Mouse (Mus musculus) hindlimb bud, embryonic 11.5 days (tissue): ENCODE data around the gene Ednrb.

Experiments used
- DNase-seq: peaks from one replicate; pipeline ENCODE4 v3.0.0-alpha.2; 2012; ENCODE audit warnings: low read depth, low spot score; ENCODE audit errors: extremely low spot score

Ednrb gene

DNA sequence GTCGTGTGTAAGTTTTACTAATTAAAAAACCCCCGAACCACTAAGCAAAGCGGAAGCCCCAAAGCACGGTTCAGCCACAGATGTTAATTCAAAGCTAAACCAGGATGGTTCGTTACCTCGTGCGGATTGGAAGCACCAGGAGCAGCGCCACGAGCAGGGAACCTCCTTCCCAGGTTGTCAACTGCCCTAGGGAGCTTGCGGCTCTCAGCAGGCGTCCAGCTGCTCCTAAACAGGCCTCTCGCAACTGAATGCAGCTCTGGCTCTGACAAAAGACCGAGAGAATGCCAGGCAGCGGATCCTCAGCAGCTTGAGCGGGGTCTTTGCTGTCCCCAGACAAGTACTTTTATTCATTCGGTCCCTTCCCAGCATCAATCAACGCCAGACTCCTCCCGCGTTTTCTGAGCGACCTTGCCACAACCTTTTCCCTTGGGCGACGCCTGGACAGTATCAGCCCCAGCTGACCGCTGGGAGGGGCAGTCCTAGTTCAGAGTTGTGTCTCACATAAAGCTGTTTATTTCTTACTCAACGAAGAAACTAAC is at the start of gene Ednrb:
TSS of gene Ednrb (minus strand) at position 392 of the 539 bp plus-strand sequence.
- no peak for DNase-seq

- DNase-seq: no peak
Measured at GRCm38 (mm10) chr14:103892411-103892938, 48.3 kb upstream of the Ednrb start.

- no peak for DNase-seq
Measured at GRCm38 (mm10) chr14:103890761-103891160, 46.6 kb upstream of the Ednrb start.

GRCm38 (mm10) chr14:103884892-103885575 is 40.8 kb upstream of the Ednrb start:
- DNase-seq: no peak

DNA sequence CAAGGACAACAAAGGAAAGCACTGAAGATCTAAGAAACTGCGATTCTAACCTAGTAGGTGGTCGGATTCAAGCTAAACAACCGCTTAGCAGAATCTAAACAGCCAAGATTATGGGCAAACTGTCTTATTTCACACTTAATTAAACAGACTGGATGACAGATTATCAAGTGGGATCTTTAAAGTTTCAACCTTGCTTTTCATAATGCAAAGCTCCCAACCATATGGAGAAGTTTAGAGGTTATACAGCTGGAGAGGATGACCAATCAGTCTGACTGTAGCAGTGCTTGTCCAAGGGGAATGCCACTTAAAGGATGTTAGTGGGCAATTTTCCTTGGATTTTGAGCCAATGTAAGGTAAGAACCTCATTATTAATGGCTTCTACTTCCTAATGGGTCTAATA is 38.7 kb upstream of the Ednrb start:
- DNase-seq: no peak

DNA sequence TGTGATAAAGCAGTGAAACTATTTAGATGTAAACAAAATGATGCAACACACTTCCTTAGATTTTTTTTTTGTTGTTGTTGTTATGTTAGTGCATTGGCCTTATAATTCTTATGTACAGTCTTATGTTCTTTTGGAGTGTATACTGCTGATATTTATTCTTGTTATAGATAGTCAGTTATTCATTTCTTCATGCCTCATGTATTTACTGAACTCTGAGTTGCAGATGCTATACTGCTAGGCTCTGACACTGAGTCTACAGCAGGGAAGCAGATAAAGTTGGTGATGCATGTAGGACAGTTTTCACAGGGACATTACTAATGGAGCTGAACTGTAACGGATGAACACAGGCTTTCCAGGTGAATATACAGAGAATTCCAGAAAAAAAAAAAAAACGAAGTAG is 32.9 kb upstream of the Ednrb start:
- DNase-seq: no peak

GRCm38 (mm10) chr14:103876598-103876997 is 32.4 kb upstream of the Ednrb start:
- DNase-seq: no peak

- no peak for DNase-seq
Measured at GRCm38 (mm10) chr14:103866636-103867035, 22.4 kb upstream of the Ednrb start.

- no peak for DNase-seq
Measured at GRCm38 (mm10) chr14:103865226-103865625, 21.0 kb upstream of the Ednrb start.

- no peak for DNase-seq
Measured at GRCm38 (mm10) chr14:103850071-103850845, 6.1 kb upstream of the Ednrb start.

DNA sequence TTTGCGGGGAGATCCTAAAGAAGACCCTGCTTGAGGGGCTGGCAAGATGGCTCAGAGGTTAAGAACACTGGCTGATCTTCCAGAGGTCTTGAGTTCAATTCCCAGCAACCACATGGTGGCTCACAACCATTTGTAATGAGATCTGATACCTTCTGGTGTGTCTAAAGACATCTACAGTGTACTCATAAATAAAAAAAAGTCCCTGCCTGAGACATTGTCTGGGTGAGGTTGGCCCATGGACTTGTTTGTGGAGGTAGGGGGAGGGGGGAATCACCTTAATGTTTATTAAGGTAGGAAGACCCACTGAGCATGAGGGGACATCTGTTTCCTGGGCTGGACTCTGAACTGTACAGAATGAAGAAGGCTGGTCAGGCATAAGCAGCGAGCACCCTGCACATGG is 1.5 kb upstream of the Ednrb start:
- no peak for DNase-seq

- DNase-seq: no peak
Measured at GRCm38 (mm10) chr14:103844944-103845343, 742 bp upstream of the Ednrb start.

DNA sequence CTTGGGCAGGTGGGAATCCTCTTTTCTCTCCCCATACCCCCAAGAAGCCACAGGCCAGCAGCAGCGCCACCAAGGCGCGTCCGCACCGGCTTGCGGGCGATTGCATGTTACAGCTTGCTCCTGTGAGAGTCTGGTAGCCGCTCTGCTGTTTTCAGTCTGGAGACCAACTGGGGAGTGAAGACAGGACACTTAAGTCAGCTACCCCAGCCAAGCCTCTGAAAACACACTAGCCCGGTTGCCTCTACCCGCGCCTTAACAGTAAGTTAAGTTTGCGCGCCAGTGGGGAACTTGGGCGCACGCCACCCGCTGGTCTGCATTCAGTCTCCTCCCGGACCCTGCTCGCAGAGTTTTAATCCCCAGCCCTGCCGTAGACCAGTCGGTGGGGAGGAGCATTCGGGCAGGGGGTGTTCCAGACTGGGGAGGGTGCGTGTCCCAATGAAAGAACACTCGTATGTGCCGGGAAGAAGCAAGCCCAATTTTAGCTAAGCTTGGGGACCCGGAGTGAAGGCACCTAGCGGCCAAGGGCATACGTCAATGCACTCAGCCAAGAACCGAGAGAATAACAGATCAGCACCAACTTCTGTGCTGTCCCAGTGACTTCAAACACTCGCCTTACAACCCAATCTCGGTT is 716 bp downstream of the Ednrb start:
- no peak for DNase-seq

DNA sequence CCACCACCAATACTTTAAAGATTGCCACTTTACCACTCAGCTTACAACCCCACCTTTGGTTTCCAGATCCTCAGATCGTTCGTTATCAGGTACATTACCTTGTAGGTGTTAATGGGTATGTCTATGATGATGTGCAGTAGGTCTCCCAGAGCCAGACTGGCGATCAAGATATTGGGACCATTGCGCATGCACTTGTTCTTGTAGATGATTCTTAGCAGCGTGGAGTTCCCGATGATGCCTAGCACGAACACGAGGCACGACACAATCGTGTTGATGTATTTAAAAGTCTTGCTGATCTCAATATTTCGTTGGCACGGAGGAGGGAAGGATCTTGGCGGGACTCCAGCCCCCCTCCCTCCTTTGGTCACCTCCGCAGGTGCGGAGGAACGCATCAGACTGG is 1.3 kb downstream of the Ednrb start:
- DNase-seq: no peak

- DNase-seq: no peak
Measured at GRCm38 (mm10) chr14:103840436-103840835, 3.8 kb downstream of the Ednrb start.

GRCm38 (mm10) chr14:103838887-103839286 is 5.3 kb downstream of the Ednrb start:
- no peak for DNase-seq

DNA sequence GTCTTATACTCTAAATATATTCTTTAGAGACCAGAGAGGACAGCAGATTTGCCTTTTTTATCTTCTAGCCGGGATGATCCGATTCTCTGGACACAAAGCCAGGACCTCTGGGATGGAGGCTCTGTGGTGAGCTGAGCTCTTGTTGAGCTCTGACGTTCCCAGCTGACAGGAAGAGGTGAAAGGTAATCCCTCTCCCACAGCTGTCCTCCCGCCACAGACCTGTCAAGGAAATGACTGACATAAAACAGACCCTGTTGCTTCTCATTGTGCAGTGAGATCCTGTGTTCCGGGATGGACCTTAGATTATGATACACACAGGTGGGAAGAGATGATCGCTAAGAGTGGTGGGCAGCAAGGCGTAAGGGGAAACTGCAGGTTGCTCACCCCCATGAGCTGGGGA is 9.6 kb downstream of the Ednrb start:
- DNase-seq: no peak

GRCm38 (mm10) chr14:103834147-103834546 is 10.1 kb downstream of the Ednrb start:
- no peak for DNase-seq

DNA sequence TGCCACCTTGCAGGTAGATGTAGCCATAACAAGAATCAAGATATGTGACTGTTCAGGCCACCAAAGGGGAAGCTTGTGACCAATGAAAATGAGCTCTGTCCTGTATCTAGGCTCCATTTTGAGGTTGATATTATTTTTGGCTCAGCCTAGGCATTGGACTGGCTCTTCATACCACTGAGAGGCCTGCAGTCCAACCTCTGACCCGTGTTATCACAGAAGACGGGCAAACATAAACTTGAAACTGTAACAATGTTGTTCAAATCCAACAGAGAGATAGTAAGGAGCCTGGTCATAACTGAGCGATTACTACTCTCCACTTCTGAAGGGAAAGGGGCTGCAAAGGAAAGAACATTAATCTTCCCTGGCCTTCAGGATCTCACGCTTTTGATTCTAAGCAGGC is 11.7 kb downstream of the Ednrb start:
- DNase-seq: no peak

DNA sequence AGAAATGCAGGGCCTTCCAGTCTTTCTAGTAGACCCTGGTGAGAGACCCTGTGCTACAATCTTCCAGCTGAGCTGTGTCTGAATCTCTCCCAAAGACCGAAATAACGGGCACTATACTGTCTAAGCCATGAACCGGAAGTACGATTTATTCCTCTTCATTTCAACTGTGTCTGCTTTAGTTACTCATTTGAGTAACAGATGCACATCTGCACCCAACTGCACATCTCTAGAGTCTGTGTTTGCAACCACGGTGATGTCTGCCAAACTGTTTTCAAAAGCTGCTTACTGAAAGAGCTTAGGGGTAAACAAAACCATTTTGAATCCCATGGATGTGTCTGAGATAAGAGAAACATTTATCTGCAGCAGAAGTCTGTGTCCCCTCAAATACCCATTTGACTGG is 13.2 kb downstream of the Ednrb start:
- DNase-seq: no peak

- DNase-seq: no peak
Measured at GRCm38 (mm10) chr14:103826343-103826742, 17.9 kb downstream of the Ednrb start.

DNA sequence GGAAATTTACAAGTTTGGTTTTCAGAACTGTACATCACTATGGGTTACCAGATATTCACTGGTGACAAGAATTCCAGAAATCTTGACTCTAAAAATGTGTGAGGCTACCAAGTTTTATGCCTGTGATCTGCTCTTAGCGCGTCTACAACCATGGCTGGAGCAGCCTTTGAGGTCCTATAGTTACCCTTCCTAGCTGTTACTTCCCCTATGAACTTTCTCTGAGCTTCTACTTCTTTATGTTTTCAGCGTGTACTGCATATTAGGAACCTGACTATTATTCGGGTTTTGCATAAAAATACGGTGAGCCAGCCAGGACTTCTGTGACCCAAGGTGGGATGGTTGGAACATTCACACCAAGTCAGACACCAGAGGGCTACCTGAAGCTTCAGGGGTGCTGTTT is 18.3 kb downstream of the Ednrb start:
- no peak for DNase-seq
